Mouse (Mus musculus): Measurements from ENCODE around the gene Asb15.

The Asb15 gene

DNA sequence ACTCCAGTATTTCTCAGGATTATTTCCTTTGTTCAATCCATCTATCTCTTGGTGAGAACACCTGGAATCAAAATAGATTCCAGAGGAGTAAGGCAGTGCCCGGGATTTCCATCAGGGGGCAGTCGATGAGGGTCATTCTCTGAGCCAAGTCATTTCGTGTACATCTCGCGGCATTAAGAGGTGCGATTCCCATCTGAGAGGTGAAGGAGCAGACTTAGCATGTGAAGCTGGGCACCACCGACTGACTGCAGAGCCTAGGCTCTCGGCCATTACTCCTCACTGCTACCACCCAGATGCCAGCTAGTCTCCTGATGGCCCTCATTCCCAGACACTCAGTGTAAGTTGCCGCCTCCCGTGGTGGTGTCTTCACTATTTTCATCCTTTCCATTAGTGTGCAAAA, 78.6 kb downstream of the Asb15 start:
- no peak for DNase-seq (ENCODE audit: low read depth in 2 of 2, low spot score in 2 of 2)

DNA sequence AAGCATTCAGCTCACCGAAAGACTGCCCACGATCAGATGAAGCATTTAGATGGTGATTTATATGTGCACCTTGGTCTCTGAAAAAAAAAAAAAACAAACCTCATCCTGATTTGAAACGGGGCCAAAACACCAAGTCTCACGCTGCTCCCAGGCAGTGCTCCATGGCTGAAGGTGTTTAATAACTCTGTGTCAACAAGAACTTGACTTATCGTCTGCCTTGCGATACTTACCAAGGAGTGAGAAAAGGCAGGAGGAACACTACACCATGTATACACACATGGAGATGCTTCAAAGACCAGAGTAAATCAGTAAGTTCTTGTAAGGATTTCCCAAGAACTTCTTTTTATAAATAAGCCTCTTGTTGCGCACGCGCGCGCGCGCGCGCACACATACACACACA, 79.6 kb downstream of the Asb15 start:
- no peak for DNase-seq (ENCODE audit: low read depth in 2 of 2, low spot score in 2 of 2)

DNA sequence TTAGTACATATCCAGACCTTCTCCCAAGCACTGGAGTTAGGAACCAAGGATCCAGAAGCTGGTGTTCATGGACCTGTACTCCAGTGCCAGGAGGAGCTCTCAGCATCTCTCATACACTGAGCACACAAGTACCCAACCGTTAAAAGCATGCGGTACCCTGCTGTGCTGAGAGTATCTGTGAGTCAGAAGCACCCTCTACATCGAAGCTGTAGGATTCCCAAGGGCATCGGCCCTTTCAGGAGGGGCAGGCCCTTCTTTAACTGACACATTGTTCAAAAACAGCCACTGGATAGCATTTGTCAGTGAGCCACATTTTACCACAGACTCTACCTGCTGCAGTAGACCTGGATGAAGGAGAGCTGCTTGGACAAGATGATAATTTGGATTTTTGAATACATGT, 80.2 kb downstream of the Asb15 start:
- DNase-seq (ENCODE audit: low read depth in 2 of 2, low spot score in 2 of 2): no peak

DNA sequence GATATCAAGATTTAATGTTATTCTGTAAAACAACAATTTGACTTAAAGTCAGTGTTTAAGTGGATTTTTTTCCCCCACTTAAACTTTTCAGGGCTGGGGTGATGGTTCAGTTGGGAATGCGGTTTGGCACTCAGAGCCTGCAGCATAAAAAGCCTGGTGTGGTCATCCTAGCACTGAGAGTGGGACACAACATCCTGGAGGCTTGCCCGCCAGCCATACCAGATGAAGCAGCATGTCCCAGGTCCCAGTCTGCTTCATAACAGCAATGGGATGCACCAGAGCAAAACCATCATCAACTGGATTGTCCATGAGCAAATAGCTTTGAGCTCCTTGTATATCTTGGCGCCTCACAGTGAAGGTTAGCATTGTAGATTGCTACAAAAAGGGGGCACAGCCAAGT, 80.7 kb downstream of the Asb15 start:
- DNase-seq (ENCODE audit: low read depth in 2 of 2, low spot score in 2 of 2): no peak

DNA sequence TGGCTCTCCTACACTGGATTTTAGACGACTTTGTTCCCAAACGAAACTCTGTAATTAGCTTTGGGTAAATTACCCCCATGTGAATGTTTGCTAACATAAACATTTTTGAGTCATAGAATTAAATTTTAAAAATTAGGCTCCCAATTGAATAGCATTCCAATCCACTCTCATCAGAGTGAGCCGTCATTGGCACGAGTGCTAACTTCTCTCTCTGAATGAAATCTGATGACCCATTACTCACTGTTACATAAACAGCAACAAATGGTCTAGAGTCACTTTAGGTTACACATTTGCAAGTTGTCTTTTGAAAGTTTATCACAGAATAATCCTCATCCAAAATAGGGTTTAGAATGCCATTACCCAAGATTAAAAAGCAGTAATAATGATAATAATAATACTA, 81.6 kb downstream of the Asb15 start:
- DNase-seq (ENCODE audit: low read depth in 2 of 2, low spot score in 2 of 2): no peak

DNA sequence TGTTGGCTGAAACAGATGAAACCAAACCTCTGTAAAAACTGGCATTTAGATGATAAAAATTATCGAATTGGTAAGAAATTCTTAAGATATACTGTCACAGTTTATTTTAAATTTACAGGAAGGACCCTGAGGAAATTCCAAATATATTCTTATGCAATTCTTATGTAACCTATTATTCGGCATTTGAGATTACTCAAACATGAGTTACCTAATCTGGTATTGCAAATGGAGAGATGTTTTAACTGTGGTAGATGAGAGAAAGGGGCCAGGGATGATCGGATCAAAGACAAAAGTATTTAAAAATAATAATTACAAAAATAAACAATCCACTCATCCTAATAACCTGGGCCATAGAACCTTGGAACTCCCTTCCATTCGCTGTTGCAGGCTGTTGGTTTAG, 82.4 kb downstream of the Asb15 start:
- no peak for DNase-seq (ENCODE audit: low read depth in 2 of 2, low spot score in 2 of 2)

DNA sequence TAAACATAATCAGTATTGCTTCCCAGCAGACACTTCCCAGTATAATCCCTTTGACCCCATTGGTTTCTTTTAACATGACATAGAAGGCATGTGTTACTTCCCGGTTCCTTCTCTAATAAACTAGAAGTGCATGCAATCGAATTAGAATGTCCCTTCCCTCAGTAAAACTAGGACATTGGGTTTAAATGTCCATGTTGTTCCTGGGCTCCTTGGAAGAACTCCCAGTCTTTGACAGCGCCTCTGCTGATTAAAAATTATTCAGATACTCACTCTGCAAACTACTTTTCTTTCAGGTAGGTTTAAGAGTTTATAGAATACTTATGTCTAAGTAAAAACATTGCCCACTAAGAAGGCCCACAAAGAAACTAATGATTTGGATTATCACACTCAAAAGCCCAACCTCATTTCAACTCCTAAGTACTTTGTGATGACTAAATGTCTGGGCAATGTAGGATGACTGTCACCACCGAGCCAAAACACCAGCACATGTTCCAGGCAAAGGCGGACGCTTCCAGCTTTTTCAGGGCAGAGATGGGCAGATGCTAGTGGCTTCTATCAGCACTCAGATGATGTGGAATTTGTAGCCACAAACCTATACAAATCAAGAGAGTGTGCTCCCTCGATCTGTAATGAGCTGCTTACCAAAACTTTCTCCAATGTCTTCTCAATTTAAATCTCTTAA, 84.3 kb downstream of the Asb15 start:
- DNase-seq (ENCODE audit: low read depth in 2 of 2, low spot score in 2 of 2): no peak

DNA sequence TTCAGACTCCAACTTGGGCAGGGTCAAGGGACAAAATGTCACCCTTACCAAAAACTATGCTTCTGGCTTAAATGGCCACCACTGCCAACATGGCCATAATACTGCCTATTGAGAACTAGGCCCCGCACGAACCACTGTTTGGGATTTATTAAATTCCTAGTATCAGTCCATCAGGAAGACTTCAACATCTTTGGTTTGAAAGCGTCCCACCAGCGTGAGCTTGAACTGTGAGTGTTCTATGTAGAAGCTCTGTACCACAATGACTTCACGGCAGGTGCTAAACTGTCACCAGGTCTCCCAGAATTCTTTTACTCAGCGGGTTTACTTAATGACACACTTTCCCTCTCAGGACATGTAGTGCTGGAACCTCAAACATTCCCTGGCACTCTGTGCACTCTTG, 85.4 kb downstream of the Asb15 start:
- no peak for DNase-seq (ENCODE audit: low read depth in 2 of 2, low spot score in 2 of 2)

DNA sequence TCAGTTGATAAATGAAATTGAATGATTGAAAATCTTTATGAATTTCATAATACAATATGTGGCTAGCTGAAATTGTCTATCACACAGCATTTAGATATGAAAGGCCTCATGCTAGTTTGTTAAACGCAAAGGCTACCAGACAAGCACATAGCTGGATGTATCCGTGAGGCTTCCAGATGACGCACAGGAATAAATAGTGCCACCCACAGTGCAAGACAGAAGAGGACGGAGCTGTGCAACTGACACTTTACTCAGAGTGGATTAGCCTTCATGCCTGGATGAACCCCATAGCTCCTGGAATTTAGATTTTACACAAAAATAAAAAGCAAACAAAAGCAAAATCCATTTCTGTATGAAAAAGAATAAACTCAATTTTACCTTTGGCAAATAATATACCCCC, 86.0 kb downstream of the Asb15 start:
- no peak for DNase-seq (ENCODE audit: low read depth in 2 of 2, low spot score in 2 of 2)

DNA sequence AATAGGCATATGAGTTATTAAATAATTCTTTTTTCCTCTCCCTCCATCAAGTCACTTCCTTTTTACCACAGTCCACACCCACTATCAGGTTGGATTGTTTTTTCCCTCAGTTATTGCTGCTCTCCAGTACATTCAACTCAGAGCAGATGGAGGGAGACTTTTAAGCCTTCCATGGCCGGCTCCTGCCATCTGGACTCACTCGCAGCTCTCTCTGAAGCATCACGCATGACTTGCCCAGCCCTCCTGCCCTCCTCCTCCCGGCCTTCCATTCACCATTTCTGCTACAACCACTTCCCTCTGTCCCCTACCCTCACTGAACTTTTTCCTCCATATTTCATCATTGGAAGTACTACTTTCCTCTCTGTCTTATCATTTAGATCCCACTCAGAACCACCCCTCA, 88.8 kb downstream of the Asb15 start:
- DNase-seq (ENCODE audit: low read depth in 2 of 2, low spot score in 2 of 2): no peak

DNA sequence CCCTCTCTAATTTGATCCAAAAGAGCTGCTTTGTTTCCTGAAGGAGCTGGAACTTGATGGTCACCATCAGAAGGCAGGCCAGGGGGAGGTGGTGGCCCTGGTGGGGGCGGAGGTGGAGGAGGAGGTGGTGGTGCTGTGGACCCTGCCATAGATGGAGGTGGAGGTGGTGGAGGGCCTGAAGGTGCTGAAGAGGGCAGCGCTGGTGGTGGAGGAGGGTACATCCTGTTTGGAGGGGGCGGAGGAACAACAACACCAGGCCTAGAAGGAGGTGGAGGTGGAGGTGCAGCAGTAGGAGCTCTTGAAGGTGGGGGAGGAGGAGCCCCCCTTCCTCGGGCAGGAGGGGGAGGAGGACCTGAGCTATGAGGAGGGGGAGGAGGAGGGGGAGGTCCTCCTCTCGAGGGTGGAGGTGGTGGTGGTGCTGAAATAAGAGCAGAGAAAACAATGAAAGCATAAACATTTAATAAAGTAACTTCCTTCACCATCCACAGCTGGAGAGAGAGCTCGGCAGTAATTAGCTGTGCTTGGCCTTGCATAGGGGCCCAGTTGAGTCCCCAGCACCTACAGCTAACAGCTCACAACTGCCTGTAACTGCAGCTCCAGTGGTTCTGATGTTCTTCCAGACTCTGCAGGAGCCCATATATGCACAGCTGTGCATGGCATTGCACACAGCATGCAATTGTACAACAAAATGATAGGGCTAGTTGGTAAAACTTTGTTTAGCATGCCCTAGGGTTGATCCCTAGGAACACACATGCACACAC, 91.5 kb downstream of the Asb15 start:
- DNase-seq (ENCODE audit: low read depth in 2 of 2, low spot score in 2 of 2): no peak

DNA sequence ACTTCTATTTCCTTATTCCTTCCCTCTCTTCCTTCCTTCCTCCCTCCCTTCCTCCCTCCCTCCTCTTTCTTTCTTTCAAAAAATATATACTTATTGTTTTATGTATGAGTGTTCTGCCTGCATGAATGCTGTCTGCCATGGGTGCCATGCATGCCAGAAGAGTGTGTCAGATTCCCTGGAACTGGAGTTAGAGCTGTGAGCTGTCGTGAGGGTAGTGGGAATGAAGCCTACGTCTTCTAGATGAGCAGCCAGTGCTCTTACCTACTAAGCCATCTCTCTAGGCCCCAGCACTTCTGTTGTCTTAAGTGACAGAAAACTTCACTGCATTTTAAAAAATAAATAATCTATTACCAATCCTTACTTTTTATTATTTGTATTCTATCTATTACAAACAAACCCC, 93.0 kb downstream of the Asb15 start:
- no peak for DNase-seq (ENCODE audit: low read depth in 2 of 2, low spot score in 2 of 2)

DNA sequence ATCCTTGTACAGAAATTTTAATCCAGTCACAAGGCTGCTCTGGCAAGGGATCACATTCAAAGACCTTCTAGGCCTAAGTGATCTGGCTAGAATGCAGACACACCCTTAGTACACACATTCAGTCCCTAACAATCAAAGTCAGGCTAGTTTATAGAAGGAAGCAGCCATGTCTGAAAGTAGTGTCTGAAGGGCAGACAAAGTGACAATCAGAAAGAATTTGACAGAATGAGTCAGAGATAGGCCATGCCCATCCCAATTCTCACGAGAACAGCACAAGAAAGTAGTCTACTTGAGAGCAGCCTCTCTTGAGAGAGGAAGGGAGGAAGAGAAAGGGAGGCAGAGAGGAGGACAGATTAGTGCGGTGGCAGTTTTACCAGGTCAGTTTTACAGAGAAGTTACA, 94.2 kb downstream of the Asb15 start:
- DNase-seq (ENCODE audit: low read depth in 2 of 2, low spot score in 2 of 2): no peak
